Mouse (Mus musculus) thymus, adult 2 months (tissue): ENCODE data around the gene Slc35b1. TPM values are rescaled to one million over a fixed set of nuclear protein-coding genes. Genes with fewer than 3 reads are reported as not detected.

Experiments
- DNase-seq: peaks from one replicate; pipeline ENCODE4 v3.0.0; 2021
- H3K27ac ChIP-seq: fragments of 200-500 bp; 2 replicates; pipeline ENCODE4 v1.5.1; 2012; ENCODE audit warnings: low read length, control low read depth; ENCODE audit not compliant: control insufficient read depth, insufficient read depth
- H3K27me3 ChIP-seq: fragments of 200-500 bp; 2 replicates; pipeline ENCODE4 v1.6.1; 2012; ENCODE audit warnings: mild to moderate bottlenecking, low read length, moderate library complexity, mixed read lengths; ENCODE audit not compliant: control insufficient read depth, insufficient read depth
- H3K36me3 ChIP-seq: fragments of 200-500 bp; 2 replicates; pipeline ENCODE4 v1.6.1; 2012; ENCODE audit warnings: mild to moderate bottlenecking, low read length, moderate library complexity; ENCODE audit not compliant: control insufficient read depth, insufficient read depth
- H3K4me1 ChIP-seq: fragments of 200-500 bp; replicated peaks from 2 replicates; pipeline ENCODE4 v1.6.1; 2012; ENCODE audit warnings: low read length; ENCODE audit not compliant: control insufficient read depth, insufficient read depth
- H3K4me3 ChIP-seq: fragments of 200-500 bp; 2 replicates; pipeline ENCODE4 v1.5.1; 2012; ENCODE audit warnings: mild to moderate bottlenecking, low read length, control low read depth, moderate library complexity; ENCODE audit not compliant: control insufficient read depth, insufficient read depth
- CTCF ChIP-seq: fragments of 200-500 bp; IDR thresholded peaks from 2 replicates; pipeline ENCODE4 v1.5.1; 2012; ENCODE audit warnings: mild to moderate bottlenecking, control low read depth, low read length, moderate library complexity, borderline replicate concordance; ENCODE audit not compliant: control insufficient read depth, poor library complexity, insufficient read depth; ENCODE audit errors: extremely low read depth
- POLR2A ChIP-seq: fragments of 200-500 bp; IDR thresholded peaks from 2 replicates; pipeline ENCODE4 v1.6.1; 2012; ENCODE audit warnings: mild to moderate bottlenecking, low read length, control low read depth, moderate library complexity; ENCODE audit not compliant: control insufficient read depth, poor library complexity, insufficient read depth; ENCODE audit errors: extremely low read depth
- WGBS: fragments of 180-500 bp; shearing (Covaris S2); methylation state at CpG from one replicate; pipeline ENCODE4 v1.1.7; 2018; 5-methylcytosine and 5-hydroxymethylcytosine counted together
- polyA plus RNA-seq: library from polyadenylated mRNA; depleted of rRNA; stranded (reverse); fragments of >200 nt; gene quantifications from 2 replicates; pipeline ENCODE4 v1.2.3, GENCODE M21; 2012

The Slc35b1 gene
- polyA plus RNA-seq, 1 experiment, result 107 TPM

- 93% methylated on average over 4 of the region's 4 CpGs for WGBS
- Histone ChIP-seq H3K4me3 (no peak overlapping the region), H3K27me3 (no peaks in the 10 kb centered on the region), H3K4me1 (peaks cover 21% of the 10 kb centered on the region), H3K36me3 (peaks cover 20% of the 10 kb centered on the region), H3K27ac (no peak overlapping the region)
- DNase-seq, result no peak
- no peak for TF ChIP-seq POLR2A
- no peak for TF ChIP-seq CTCF
Measured at GRCm38 (mm10) chr11:95391201-95391600, 6.7 kb downstream of the Slc35b1 start.

GRCm38 (mm10) chr11:95391743-95392142, 7.3 kb downstream of the Slc35b1 start:
- peaks cover 21% of the 10 kb centered on the region for H3K4me1 ChIP-seq
- H3K4me3 ChIP-seq, result no peak overlapping the region
- no peak for DNase-seq
- peaks cover 20% of the 10 kb centered on the region for H3K36me3 ChIP-seq
- no peaks in the 10 kb centered on the region for H3K27me3 ChIP-seq
- 49% methylated on average over 5 of the region's 5 CpGs for WGBS
- H3K27ac ChIP-seq, result peak overlapping the region; percentile 88; the same call in 1 of the 2 replicates
- TF ChIP-seq CTCF, result no peak
- TF ChIP-seq POLR2A, result no peak

GRCm38 (mm10) chr11:95392223-95392667, 7.8 kb downstream of the Slc35b1 start:
- 37% methylated on average over 7 of the region's 7 CpGs for WGBS
- Histone ChIP-seq H3K4me1 (peaks cover 21% of the 10 kb centered on the region), H3K4me3 (no peak overlapping the region), H3K27ac (peak overlapping the region; percentile 88), H3K27me3 (no peaks in the 10 kb centered on the region), H3K36me3 (peaks cover 16% of the 10 kb centered on the region)
- peak; percentile 45 for DNase-seq
- TF ChIP-seq CTCF (no peak), POLR2A (no peak)

- Histone ChIP-seq H3K4me1 (peaks cover 21% of the 10 kb centered on the region), H3K27me3 (no peaks in the 10 kb centered on the region), H3K27ac (peak overlapping the region; percentile 88), H3K36me3 (peaks cover 14% of the 10 kb centered on the region), H3K4me3 (no peak overlapping the region)
- no peak for TF ChIP-seq CTCF
- no peak for TF ChIP-seq POLR2A
- peak; percentile 37 for DNase-seq
- 58% methylated on average over 11 of the region's 11 CpGs for WGBS
Measured at GRCm38 (mm10) chr11:95392708-95393499, 8.4 kb downstream of the Slc35b1 start.

- TF ChIP-seq CTCF, result no peak
- TF ChIP-seq POLR2A, result no peak
- no peaks in the 10 kb centered on the region for H3K27me3 ChIP-seq
- H3K27ac ChIP-seq, result peak overlapping the region; percentile 88
- H3K36me3 ChIP-seq, result peaks cover 11% of the 10 kb centered on the region
- H3K4me1 ChIP-seq, result peaks cover 21% of the 10 kb centered on the region
- 32% methylated on average over 5 of the region's 5 CpGs for WGBS
- no peak overlapping the region for H3K4me3 ChIP-seq
- no peak for DNase-seq
Measured at GRCm38 (mm10) chr11:95393500-95393816, 9.0 kb downstream of the Slc35b1 start.

GRCm38 (mm10) chr11:95394112-95394511, 9.6 kb downstream of the Slc35b1 start:
- Histone ChIP-seq H3K4me3 (no peak overlapping the region), H3K27ac (no peak overlapping the region; the same call in 1 of the 2 replicates), H3K4me1 (peaks cover 21% of the 10 kb centered on the region), H3K36me3 (peaks cover 11% of the 10 kb centered on the region), H3K27me3 (no peaks in the 10 kb centered on the region)
- WGBS, result 77% methylated on average over 5 of the region's 5 CpGs
- TF ChIP-seq CTCF, result no peak
- no peak for TF ChIP-seq POLR2A
- no peak for DNase-seq
